In the genomic region with DNA sequence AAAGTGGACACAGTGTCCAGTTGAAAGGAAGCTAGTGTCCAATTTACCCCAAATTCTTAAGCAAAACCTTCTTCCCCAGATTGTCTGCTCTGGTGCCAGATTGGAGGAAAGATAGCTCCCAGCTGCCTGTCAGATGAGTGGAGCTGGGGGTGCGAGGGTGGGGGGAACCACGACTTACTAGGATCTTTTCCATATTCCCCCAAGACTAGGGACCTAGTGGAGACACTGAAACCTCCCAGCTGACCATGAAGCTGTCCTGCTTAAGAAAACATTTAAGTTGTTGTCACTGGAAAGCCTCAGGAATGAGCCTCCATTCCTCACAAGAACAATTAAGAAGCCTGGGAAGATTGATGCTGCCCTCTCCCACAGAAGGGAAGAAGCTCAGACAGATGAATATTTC, we compare ENCODE assay signal across 15 mouse cellular contexts.
DNase-seq lines count a peak whose midpoint lies in the region; ATAC-seq lines count a peak whose summit lies in the region.
"Had no signal": no experiment of that assay in that cellular context is flagged by ENCODE, and none has a peak within 500 bp of the region (broad histone marks: within the 10 kb centered on the region; RNA-seq: fewer than 3 reads in every experiment).

No protein-coding gene starts in this region.

- H3K36me3 ChIP-seq in heart, embryonic 10.5 days: no peaks in the 10 kb centered on the region
- H3K36me3 ChIP-seq: hindbrain, embryonic 13.5 days; neural tube, embryonic 12.5 days had no signal

- intact Hi-C loops in left cerebral cortex, postnatal 14 days (cut with DNase I): no loop called here

- peaks cover 5% of the 10 kb centered on the region; the same call in 1 of the 2 replicates for H3K4me1 ChIP-seq in heart, embryonic 10.5 days

- H3K27ac ChIP-seq in heart, embryonic 10.5 days: no peak overlapping the region
- H3K27ac ChIP-seq: hindbrain, embryonic 13.5 days; neural tube, embryonic 12.5 days had no signal

- H3K4me3 ChIP-seq in heart, embryonic 10.5 days: no peak overlapping the region
- H3K4me3 ChIP-seq: hindbrain, embryonic 13.5 days; neural tube, embryonic 12.5 days had no signal

- WGBS in heart, embryonic 10.5 days: 24% methylated on average over 2 of the region's 2 CpGs

- H3K9me3 ChIP-seq in heart, embryonic 10.5 days: no peaks in the 10 kb centered on the region
- H3K9me3 ChIP-seq: hindbrain, embryonic 13.5 days; neural tube, embryonic 12.5 days had no signal

- DNase-seq in heart, adult 8-10 months (ENCODE audit: low spot score): peak; percentile 14
- no peak for DNase-seq in heart, embryonic 10.5 days (ENCODE audit: low spot score)
- DNase-seq in urinary bladder, postnatal 14 days (ENCODE audit: low spot score): peak; percentile 3
- no peak for DNase-seq in urinary bladder, postnatal 25 days (ENCODE audit: low spot score)
- peak; percentile 35 to 59 for DNase-seq in kidney, postnatal 25 days
- DNase-seq in left cerebral cortex, postnatal 14 days (ENCODE audit: low spot score in 2 of 2): no peak
- DNase-seq in adrenal gland, postnatal 36 days: no peak
- DNase-seq: adrenal gland, adult 8-10 months; B cell, adult 2 months; cerebellum, adult 9-11 months; right cerebral cortex, postnatal 4 days had no signal

- H3K27me3 ChIP-seq in heart, embryonic 10.5 days (ENCODE audit: insufficient read depth, poor library complexity, severe bottlenecking): no peaks in the 10 kb centered on the region
- H3K27me3 ChIP-seq: hindbrain, embryonic 13.5 days; neural tube, embryonic 12.5 days had no signal

- no peak for ATAC-seq in inflammation-experienced regulatory T-cells, adult 6 months
- ATAC-seq: midbrain, embryonic 16.5 days had no signal

Comparison
In these comparisons a context has a peak if more than half of its experiments do, and no peak if none do; other contexts are left out.
1. DNase-seq: peak in heart, adult 8-10 months (single experiment), urinary bladder, postnatal 14 days (single experiment) and kidney, postnatal 25 days (2 of 2); none in heart, embryonic 10.5 days (single experiment), urinary bladder, postnatal 25 days (single experiment), left cerebral cortex, postnatal 14 days (0 of 2) and adrenal gland, postnatal 36 days (0 of 2).